ENCODE assay signal across 29 mouse cellular contexts in genomic region chr3:88271298-88271697, GRCm38 (mm10). TPM values are rescaled to one million over a fixed set of nuclear protein-coding genes. Genes with fewer than 3 reads are reported as not detected.
"Had no signal": no experiment of that assay in that cellular context is flagged by ENCODE, and none has a peak within 500 bp of the region (broad histone marks: within the 10 kb centered on the region; RNA-seq: fewer than 3 reads in every experiment).

No protein-coding gene starts in this region.

RNA-seq across cellular contexts. Expression of gene Gm38392, which starts 15.7 kb away (rescaled TPM):
- total RNA-seq: heart, postnatal 4 days; hematopoietic stem cell, adult 5-6 weeks; hindbrain, postnatal 0 days; layer of hippocampus, postnatal 14 days; layer of hippocampus, postnatal 25 days had no signal
- polyA plus RNA-seq: heart, embryonic 12.5 days; heart, embryonic 13.5 days; heart, embryonic 14.5 days; heart, embryonic 15.5 days; heart, embryonic 16.5 days; heart, postnatal 0 days; hindbrain, embryonic 10.5 days; hindbrain, embryonic 12.5 days; hindbrain, embryonic 14.5 days; hindbrain, embryonic 15.5 days; hindbrain, embryonic 16.5 days; inflammation-experienced regulatory T-cells, adult 6 months; intestine, embryonic 16.5 days; large intestine, adult 2 months had no signal

RNA-seq across cellular contexts. Expression of gene Rhbg, which starts 16.8 kb away (rescaled TPM):
- total RNA-seq: heart, postnatal 10 days; heart, postnatal 14 days; heart, postnatal 25 days; heart, postnatal 36 days; heart, postnatal 4 days; hematopoietic stem cell, adult 5-6 weeks; layer of hippocampus, adult 18-20 months; layer of hippocampus, adult 8-10 months; layer of hippocampus, postnatal 14 days; layer of hippocampus, postnatal 25 days; layer of hippocampus, postnatal 36 days; left cerebral cortex, adult 18-20 months; left cerebral cortex, adult 2 months; left cerebral cortex, adult 8-10 months had no signal
- polyA plus RNA-seq: heart, embryonic 14.5 days; heart, postnatal 0 days; hindbrain, embryonic 10.5 days; inflammation-experienced regulatory T-cells, adult 6 months had no signal

RNA-seq across cellular contexts. Expression of gene Tsacc, which starts 25.5 kb away (rescaled TPM):
- total RNA-seq: hindbrain, postnatal 0 days had no signal
